Mouse (Mus musculus) erythroid progenitor cell, adult 5-6 weeks (primary cell): Measurements from ENCODE around the gene Fasl. TPM values are rescaled to one million over a fixed set of nuclear protein-coding genes. Genes with fewer than 3 reads are reported as not detected.

Experiments used
- total RNA-seq, 2 experiments: library from RNA; stranded (forward) in 1 of 2; stranded (reverse) in 1 of 2; fragments of 150-400 nt in 1 of 2; fragments of 186-747, 209-891 nt in 1 of 2; gene quantifications; 2 replicates each; pipeline versions ENCODE4 v1.2.3 to v1.2.4; 2015 to 2017; ENCODE audit warnings: low replicate concordance in 2 of 2

Fasl gene
- total RNA-seq, 2 experiments from 2014 or later: not detected

Other genes with a start within 250 kb of the Fasl start
- gene Suco, start 88.2 kb upstream of the Fasl start, total RNA-seq (2015; ENCODE audit: low replicate concordance): 142 and 160 TPM in 2 replicates
- gene Suco, start 88.2 kb upstream of the Fasl start, total RNA-seq (2017; ENCODE audit: low replicate concordance): 248 and 268 TPM in 2 replicates
- gene Pigc, start 180.7 kb upstream of the Fasl start, total RNA-seq (2015; ENCODE audit: low replicate concordance): 7.1 and 12.6 TPM in 2 replicates
- gene Pigc, start 180.7 kb upstream of the Fasl start, total RNA-seq (2017; ENCODE audit: low replicate concordance): 9.8 TPM in 2 replicates
- gene 4930558K02Rik, start 191.1 kb upstream of the Fasl start, total RNA-seq (2015; ENCODE audit: low replicate concordance): not detected in 2 replicates
- not detected in 2 replicates for gene 4930558K02Rik, start 191.1 kb upstream of the Fasl start, total RNA-seq (2017; ENCODE audit: low replicate concordance)